Mouse (Mus musculus): ENCODE results near the gene Plbd2. TPM values are rescaled to one million over a fixed set of nuclear protein-coding genes. Genes with fewer than 3 reads are reported as not detected.

The Plbd2 gene
- polyA plus RNA-seq, 1 experiment from 2014 or later: 44.1 TPM

DNA sequence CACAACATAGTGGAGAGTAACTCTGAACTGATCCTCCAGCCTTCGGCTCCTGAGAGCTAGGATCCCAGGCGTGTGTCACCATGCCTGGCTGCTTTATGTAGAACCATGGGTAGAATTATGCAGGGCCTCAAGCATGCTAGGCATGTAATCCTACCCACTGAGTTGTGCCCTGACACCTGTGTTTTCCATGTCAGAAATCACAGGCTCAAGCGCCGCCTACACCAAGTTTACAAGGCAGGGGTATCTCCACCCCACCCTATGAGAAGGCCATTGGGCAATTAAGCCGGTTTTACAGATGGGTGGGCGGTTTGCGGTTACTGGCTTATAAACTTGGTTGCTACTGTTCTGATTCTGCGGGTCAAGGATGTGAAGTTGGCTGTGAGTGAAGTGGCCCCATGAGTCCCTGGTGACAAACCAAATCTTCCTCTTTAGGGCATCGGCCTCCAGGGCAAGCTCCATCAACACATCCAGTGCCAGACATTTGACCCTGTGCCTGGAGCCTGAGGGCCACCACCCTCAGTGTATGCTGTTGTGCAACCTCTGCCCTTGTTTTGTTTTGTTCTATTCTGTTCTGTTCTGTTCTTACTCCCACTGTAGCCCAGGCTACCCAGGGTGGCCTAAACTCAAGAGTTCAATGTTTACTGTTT is 10.7 kb upstream of the Plbd2 start:
- Histone ChIP-seq H3K27ac (ENCODE audit: low read length) (no peak overlapping the region), H3K9ac (ENCODE audit: low read length) (no peak overlapping the region), H3K36me3 (ENCODE audit: control insufficient read depth, insufficient read depth) (no peaks in the 10 kb centered on the region), H3K4me3 (ENCODE audit: low read length) (no peak overlapping the region), H3K4me1 (ENCODE audit: control insufficient read depth, insufficient read depth, low read length) (peaks cover 22% of the 10 kb centered on the region), H3K9me3 (replicated peaks; ENCODE audit: control insufficient read depth, low read length) (no peaks in the 10 kb centered on the region), H3K4me2 (ENCODE audit: low read depth, low read length) (no peak overlapping the region), H3K27me3 (ENCODE audit: control insufficient read depth, insufficient read depth, low read length) (no peaks in the 10 kb centered on the region)
- no peak for ATAC-seq (replicated peaks; ENCODE audit: extremely low read depth, insufficient read depth, low FRiP score)
- 88% methylated on average over 9 of the region's 9 CpGs for WGBS

DNA sequence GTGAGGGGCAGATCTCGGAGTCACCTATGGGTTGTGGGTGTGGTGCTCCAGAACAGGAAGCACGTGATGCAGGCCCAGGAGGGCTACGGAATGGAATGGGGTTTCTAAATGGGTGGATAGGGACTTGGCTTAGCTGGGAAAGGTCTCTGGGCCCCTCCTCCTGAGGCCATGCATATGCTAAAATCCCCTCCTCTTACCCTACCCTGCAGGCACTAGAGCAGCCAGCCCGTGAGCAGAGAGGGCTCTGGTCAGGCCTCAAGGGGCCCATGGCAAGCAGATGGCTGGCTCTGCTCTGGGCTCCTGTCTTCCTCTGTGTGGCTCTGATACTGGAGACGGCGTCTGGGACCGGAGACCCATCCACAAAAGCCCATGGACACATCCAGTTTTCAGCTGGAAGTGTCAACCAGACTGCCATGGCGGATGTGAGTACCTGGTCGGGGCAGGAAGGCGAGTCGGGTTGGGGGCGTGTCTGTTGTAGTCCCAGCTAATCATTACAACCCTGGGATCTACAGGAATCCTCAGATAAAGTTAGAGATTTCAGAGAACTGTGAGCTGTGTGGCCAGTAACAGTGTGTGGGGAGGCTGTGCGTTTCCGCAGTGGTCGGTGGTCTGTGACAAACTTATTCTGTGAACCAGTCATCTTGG is 9.6 kb upstream of the Plbd2 start:
- Histone ChIP-seq H3K27ac (ENCODE audit: low read length) (no peak overlapping the region), H3K9me3 (replicated peaks; ENCODE audit: control insufficient read depth, low read length) (no peaks in the 10 kb centered on the region), H3K4me1 (ENCODE audit: control insufficient read depth, insufficient read depth, low read length) (peaks cover 22% of the 10 kb centered on the region), H3K27me3 (ENCODE audit: control insufficient read depth, insufficient read depth, low read length) (no peaks in the 10 kb centered on the region), H3K36me3 (ENCODE audit: control insufficient read depth, insufficient read depth) (no peaks in the 10 kb centered on the region), H3K9ac (ENCODE audit: low read length) (no peak overlapping the region), H3K4me2 (ENCODE audit: low read depth, low read length) (no peak overlapping the region), H3K4me3 (ENCODE audit: low read length) (no peak overlapping the region)
- 69% methylated on average over 15 of the region's 15 CpGs for WGBS
- no peak for ATAC-seq (replicated peaks; ENCODE audit: extremely low read depth, insufficient read depth, low FRiP score)

DNA sequence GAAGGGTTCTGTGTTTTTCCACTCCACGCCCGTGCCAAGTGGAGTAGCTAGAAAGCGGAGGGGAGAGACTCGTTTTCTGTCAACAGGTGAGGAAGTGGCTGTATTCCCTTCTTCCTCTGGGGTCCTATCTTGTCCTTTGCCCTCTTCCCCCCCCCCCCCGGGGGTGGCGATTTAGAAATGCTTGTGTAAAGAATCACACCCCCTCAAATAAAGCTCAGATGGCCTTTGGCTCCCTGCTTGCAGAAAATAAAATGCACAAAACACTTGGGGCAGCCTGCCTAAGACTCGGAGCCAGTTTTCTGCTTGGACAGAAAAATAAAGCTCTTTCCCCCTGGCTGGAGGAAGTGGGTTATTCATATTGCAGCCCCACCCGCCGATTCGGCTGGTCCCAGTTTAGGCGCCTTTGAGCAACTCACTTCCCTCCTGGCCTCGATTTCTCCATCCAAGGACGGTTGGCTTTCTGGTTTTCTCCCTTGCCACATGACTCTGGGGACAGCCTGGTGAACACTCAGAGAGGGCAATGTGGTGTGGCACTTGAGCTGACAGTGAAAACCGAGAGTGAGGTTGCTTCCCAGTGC is 8.3 kb upstream of the Plbd2 start:
- H3K4me2 ChIP-seq (ENCODE audit: low read depth, low read length): peak overlapping the region; percentile 79
- 25% methylated on average over 14 of the region's 14 CpGs for WGBS
- H3K9ac ChIP-seq (ENCODE audit: low read length): peak overlapping the region; percentile 70; the same call in 1 of the 2 replicates
- H3K4me1 ChIP-seq (ENCODE audit: control insufficient read depth, insufficient read depth, low read length): peaks cover 22% of the 10 kb centered on the region
- peak overlapping the region; percentile 64 for H3K4me3 ChIP-seq (ENCODE audit: low read length)
- H3K27me3 ChIP-seq (ENCODE audit: control insufficient read depth, insufficient read depth, low read length): no peaks in the 10 kb centered on the region
- no peaks in the 10 kb centered on the region for H3K36me3 ChIP-seq (ENCODE audit: control insufficient read depth, insufficient read depth)
- no peak overlapping the region for H3K27ac ChIP-seq (ENCODE audit: low read length)
- no peak for ATAC-seq (replicated peaks; ENCODE audit: extremely low read depth, insufficient read depth, low FRiP score)
- no peaks in the 10 kb centered on the region for H3K9me3 ChIP-seq (replicated peaks; ENCODE audit: control insufficient read depth, low read length)

DNA sequence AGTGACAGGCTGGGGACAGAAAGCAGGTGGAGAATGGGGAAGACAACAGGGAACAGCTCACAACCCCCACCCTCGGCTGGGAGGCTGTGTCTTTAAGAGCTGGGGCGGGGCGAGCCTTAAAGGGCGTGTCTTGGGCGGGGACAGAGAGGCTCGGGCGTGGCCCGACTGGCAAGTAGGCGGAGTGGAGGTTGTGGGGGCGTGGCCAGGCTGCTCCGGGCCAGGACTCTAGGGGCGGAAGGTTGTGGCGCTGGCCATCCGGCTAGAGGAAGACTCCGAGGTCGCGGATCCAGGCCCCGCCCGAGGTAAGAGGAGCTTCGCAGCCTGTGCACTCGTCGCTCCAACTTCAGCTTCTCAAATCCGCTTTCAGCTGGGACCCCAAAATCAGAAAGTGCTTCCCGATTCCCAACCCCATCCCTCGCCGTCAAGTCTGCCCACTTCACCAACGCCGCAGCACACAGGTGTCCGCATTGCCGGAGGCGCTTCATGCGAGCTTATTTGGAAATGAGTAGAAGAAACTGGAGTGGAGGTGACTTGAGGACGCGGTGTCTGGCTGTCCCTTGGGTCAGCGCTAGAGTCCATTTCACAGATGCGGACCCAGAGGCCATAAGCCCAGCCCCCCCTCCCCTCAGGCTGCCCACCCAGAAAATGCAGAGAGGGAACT is 7.7 kb upstream of the Plbd2 start, which contains the start of gene Slc8b1:
Gene Slc8b1 (plus strand): TSS at position 187 of the 661 bp plus-strand sequence.
- H3K4me2 ChIP-seq (ENCODE audit: low read depth, low read length): peak within 1 kb of the TSS; percentile 79
- H3K9ac ChIP-seq (ENCODE audit: low read length): peak within 1 kb of the TSS; percentile 70
- H3K27ac ChIP-seq (ENCODE audit: low read length): no peak within 1 kb of the TSS
- H3K27me3 ChIP-seq (ENCODE audit: control insufficient read depth, insufficient read depth, low read length): no peaks in the 10 kb centered on the region
- peak; percentile 95 for ATAC-seq (replicated peaks; ENCODE audit: extremely low read depth, insufficient read depth, low FRiP score)
- H3K4me3 ChIP-seq (ENCODE audit: low read length): peak within 1 kb of the TSS; percentile 64
- WGBS: under 1% methylated on average over 35 of the region's 36 CpGs
- H3K4me1 ChIP-seq (ENCODE audit: control insufficient read depth, insufficient read depth, low read length): peaks cover 21% of the 10 kb centered on the region
- H3K36me3 ChIP-seq (ENCODE audit: control insufficient read depth, insufficient read depth): no peaks in the 10 kb centered on the region
- H3K9me3 ChIP-seq (replicated peaks; ENCODE audit: control insufficient read depth, low read length): no peaks in the 10 kb centered on the region

DNA sequence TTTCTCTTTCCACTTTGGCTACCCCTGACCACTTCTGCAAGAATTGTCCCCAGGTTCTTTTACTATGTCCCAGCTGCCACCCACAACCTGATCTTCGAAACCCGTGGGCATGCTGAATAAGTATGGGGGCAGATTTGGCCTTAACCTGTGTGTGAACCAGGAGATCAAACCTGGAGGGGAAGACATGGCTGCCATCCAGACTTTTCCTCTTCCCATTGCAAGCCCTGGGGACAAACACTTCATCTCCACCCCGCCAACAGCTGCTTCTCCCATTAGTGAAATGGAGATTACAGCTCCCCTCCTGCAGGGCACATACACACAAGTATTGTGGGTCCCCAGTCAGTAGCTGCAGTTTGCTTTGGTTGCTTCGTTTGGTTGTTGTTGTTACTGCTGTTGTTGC is 3.9 kb upstream of the Plbd2 start:
- no peak overlapping the region for H3K27ac ChIP-seq (ENCODE audit: low read length)
- WGBS: 65% methylated on average over 4 of the region's 4 CpGs
- ATAC-seq (replicated peaks; ENCODE audit: extremely low read depth, insufficient read depth, low FRiP score): no peak
- no peaks in the 10 kb centered on the region for H3K27me3 ChIP-seq (ENCODE audit: control insufficient read depth, insufficient read depth, low read length)
- peaks cover 13% of the 10 kb centered on the region for H3K4me1 ChIP-seq (ENCODE audit: control insufficient read depth, insufficient read depth, low read length)
- H3K4me3 ChIP-seq (ENCODE audit: low read length): no peak overlapping the region
- H3K4me2 ChIP-seq (ENCODE audit: low read depth, low read length): no peak overlapping the region
- H3K9me3 ChIP-seq (replicated peaks; ENCODE audit: control insufficient read depth, low read length): no peaks in the 10 kb centered on the region
- no peak overlapping the region for H3K9ac ChIP-seq (ENCODE audit: low read length)
- no peaks in the 10 kb centered on the region for H3K36me3 ChIP-seq (ENCODE audit: control insufficient read depth, insufficient read depth)

DNA sequence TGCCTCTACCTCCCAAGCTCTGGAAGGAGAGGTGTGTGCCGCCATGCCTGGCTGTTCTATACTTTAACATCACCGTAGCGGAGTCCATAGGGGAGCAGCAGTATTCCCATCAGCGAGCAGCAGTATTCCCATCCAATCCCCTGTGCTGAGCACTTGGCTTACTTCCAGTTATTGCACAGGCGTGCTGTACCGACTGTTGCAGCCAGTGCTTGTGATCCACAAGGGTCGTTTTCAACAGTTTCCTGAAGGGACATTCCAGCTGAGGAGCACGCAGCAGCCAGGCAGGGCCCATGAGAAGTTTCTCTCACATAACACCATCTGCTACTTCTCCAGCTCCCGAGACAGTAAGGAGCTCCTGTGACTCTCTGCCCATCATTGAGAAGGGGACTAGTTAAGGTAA is 3.1 kb upstream of the Plbd2 start:
- ATAC-seq (replicated peaks; ENCODE audit: extremely low read depth, insufficient read depth, low FRiP score): no peak
- no peak overlapping the region for H3K4me2 ChIP-seq (ENCODE audit: low read depth, low read length)
- H3K9ac ChIP-seq (ENCODE audit: low read length): no peak overlapping the region
- H3K9me3 ChIP-seq (replicated peaks; ENCODE audit: control insufficient read depth, low read length): no peaks in the 10 kb centered on the region
- H3K36me3 ChIP-seq (ENCODE audit: control insufficient read depth, insufficient read depth): no peaks in the 10 kb centered on the region
- peaks cover 17% of the 10 kb centered on the region for H3K4me1 ChIP-seq (ENCODE audit: control insufficient read depth, insufficient read depth, low read length)
- no peak overlapping the region for H3K27ac ChIP-seq (ENCODE audit: low read length)
- no peaks in the 10 kb centered on the region for H3K27me3 ChIP-seq (ENCODE audit: control insufficient read depth, insufficient read depth, low read length)
- WGBS: 32% methylated on average over 9 of the region's 9 CpGs
- H3K4me3 ChIP-seq (ENCODE audit: low read length): no peak overlapping the region

DNA sequence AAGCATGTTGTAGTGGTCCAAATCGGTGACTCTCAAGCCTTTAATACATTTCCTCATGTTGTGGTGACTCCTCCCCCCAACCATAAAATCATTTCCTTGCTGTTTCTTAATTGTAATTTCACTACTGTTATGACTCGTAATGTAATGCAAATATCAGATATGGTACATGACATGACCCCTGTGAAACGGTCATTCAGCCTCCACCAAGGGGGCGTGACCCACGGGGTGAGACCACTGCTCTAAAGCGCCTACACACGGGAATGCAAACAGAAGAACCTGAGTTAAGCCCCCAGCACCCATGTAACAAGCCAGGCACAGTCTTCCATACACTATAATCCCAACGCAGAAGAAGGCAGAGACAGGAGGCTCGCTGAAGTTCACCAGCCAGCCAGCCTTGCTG is 2.4 kb upstream of the Plbd2 start:
- H3K36me3 ChIP-seq (ENCODE audit: control insufficient read depth, insufficient read depth): no peaks in the 10 kb centered on the region
- H3K9ac ChIP-seq (ENCODE audit: low read length): no peak overlapping the region
- no peak overlapping the region for H3K27ac ChIP-seq (ENCODE audit: low read length)
- no peaks in the 10 kb centered on the region for H3K9me3 ChIP-seq (replicated peaks; ENCODE audit: control insufficient read depth, low read length)
- no peak for ATAC-seq (replicated peaks; ENCODE audit: extremely low read depth, insufficient read depth, low FRiP score)
- no peak overlapping the region for H3K4me3 ChIP-seq (ENCODE audit: low read length)
- H3K27me3 ChIP-seq (ENCODE audit: control insufficient read depth, insufficient read depth, low read length): no peaks in the 10 kb centered on the region
- 63% methylated on average over 9 of the region's 9 CpGs for WGBS
- peaks cover 17% of the 10 kb centered on the region for H3K4me1 ChIP-seq (ENCODE audit: control insufficient read depth, insufficient read depth, low read length)
- H3K4me2 ChIP-seq (ENCODE audit: low read depth, low read length): peak overlapping the region; percentile 27; the same call in 1 of the 2 replicates

DNA sequence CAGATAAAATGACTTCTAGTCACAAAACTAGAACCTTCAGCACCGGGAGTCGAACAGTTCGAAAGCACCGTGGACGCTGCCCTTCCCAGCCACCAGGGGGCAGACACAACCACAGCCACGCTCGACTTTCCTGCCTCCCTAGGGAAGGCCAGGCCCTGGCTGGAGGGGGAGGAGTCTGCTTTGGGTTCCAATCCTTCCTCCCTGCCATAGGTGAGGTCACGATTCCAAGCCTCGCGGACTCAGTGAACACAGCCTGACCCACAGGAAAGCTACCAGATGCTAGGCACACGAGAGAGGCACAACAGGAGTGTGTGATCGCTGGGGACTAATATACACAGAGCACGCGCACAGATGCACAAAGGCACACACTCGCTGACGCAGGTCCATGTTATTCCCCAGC is 1.9 kb upstream of the Plbd2 start:
- H3K9ac ChIP-seq (ENCODE audit: low read length): no peak overlapping the region
- peak overlapping the region; percentile 27; the same call in 1 of the 2 replicates for H3K4me2 ChIP-seq (ENCODE audit: low read depth, low read length)
- ATAC-seq (replicated peaks; ENCODE audit: extremely low read depth, insufficient read depth, low FRiP score): no peak; the same call in 1 of the 2 replicates
- H3K4me1 ChIP-seq (ENCODE audit: control insufficient read depth, insufficient read depth, low read length): peaks cover 17% of the 10 kb centered on the region
- H3K36me3 ChIP-seq (ENCODE audit: control insufficient read depth, insufficient read depth): no peaks in the 10 kb centered on the region
- 20% methylated on average over 16 of the region's 16 CpGs for WGBS
- no peaks in the 10 kb centered on the region for H3K27me3 ChIP-seq (ENCODE audit: control insufficient read depth, insufficient read depth, low read length)
- H3K27ac ChIP-seq (ENCODE audit: low read length): no peak overlapping the region
- H3K4me3 ChIP-seq (ENCODE audit: low read length): no peak overlapping the region
- no peaks in the 10 kb centered on the region for H3K9me3 ChIP-seq (replicated peaks; ENCODE audit: control insufficient read depth, low read length)
